Mouse (Mus musculus) brain, embryonic 14.5 days (tissue): ENCODE measurements around the gene Tenm2. TPM values are rescaled to one million over a fixed set of nuclear protein-coding genes. Genes with fewer than 3 reads are reported as not detected.

Source experiments
- DNase-seq: peaks from one replicate; pipeline ENCODE4 v3.0.0-alpha.2; 2011; ENCODE audit warnings: low read depth
- CTCF ChIP-seq: fragments of 200-500 bp; IDR thresholded peaks from 2 replicates; pipeline ENCODE4 v1.5.1; 2012; ENCODE audit warnings: inconsistent platforms, mild to moderate bottlenecking, moderate library complexity, borderline replicate concordance; ENCODE audit not compliant: insufficient read depth, insufficient read length; ENCODE audit errors: extremely low read depth
- POLR2A ChIP-seq: fragments of 200-500 bp; IDR thresholded peaks from 2 replicates; pipeline ENCODE4 v1.6.1; 2012; ENCODE audit warnings: mild to moderate bottlenecking, inconsistent platforms, borderline replicate concordance; ENCODE audit not compliant: poor library complexity, insufficient read depth, insufficient read length, severe bottlenecking; ENCODE audit errors: extremely low read depth
- polyA plus RNA-seq: library from polyadenylated mRNA; depleted of rRNA; stranded (reverse); fragments of >200 nt; gene quantifications from 2 replicates; pipeline ENCODE4 v1.2.3, GENCODE M21; 2012

The Tenm2 gene
- polyA plus RNA-seq, 1 experiment = 47.2 TPM

DNA sequence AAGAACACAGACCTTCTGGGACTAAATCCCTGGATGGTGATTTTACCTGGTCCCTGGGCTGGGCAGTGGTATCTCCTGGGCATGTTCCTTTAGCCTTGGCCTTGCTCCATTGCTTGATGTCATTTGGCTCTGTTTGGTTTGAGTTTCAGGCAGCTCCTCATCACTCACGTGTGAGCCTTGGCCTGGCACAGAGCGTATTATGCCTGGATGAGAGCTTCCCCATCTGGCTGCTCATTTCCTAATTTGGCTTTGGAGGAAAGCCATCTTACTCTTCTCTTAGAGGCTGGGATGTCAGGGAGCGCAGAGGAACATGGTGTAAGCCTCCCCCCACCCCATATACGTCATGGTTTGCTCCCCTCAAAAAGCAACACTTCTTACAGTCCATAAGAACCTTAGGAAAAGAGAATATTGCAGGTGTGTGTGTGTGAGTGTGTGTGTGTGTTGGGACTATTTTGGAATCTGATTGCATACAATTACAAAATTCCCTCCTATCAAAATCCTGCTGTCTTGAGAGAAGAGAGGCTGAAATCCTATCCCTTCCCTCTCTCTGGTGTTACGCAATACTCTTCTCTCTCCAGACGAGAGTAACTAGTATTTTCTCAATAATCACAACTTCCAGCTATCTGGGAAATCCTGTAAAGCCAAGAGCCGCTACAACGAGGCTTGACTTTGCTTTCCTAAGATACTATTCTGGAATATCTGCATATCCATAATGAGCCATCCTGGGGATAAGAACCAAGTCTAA lies 1162.5 kb downstream of the Tenm2 start:
- DNase-seq = peak; percentile 94
- TF ChIP-seq POLR2A (no peak), CTCF (no peak)

DNA sequence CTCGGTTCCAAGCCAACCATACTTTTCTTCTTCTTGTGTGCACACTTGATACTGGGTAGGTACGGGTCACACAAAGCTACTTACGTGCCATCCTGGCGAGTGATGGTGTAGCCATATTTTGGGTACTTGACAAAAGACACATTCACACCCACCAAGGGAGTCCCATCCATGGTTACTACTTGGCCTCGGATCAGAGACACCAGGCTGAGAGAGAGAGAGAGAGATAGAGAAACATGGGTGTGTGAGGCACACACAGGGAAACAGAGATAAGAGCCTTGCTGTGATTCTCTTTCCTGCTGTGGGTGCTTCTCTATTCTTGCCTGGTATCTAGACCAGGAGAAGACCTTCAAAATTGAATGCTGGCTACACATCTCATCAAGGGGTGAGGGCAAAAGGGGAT lies 1163.1 kb downstream of the Tenm2 start:
- TF ChIP-seq POLR2A (no peak), CTCF (no peak)
- DNase-seq = peak; percentile 50

DNA sequence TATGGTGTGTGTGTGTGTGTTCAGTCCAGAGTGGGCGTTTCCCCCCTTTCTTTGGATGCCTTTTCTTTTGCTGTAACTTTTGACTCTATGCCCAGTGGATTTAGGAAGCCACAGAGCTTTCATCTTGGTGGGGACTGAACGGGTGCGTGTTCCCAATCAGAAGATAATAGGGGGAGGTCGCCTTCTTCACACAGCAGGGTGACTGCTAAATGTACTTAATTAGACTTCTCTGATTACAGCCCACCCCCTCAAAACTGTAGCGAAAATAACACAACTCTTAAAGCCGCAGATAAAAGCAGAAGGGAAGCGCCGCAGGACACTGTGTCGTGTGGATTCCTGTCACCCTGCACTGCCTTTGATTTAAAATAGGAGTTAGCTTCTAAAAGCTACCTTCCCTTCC lies 1163.7 kb downstream of the Tenm2 start:
- peak; percentile 74 for DNase-seq
- no peak for TF ChIP-seq POLR2A
- no peak for TF ChIP-seq CTCF

DNA sequence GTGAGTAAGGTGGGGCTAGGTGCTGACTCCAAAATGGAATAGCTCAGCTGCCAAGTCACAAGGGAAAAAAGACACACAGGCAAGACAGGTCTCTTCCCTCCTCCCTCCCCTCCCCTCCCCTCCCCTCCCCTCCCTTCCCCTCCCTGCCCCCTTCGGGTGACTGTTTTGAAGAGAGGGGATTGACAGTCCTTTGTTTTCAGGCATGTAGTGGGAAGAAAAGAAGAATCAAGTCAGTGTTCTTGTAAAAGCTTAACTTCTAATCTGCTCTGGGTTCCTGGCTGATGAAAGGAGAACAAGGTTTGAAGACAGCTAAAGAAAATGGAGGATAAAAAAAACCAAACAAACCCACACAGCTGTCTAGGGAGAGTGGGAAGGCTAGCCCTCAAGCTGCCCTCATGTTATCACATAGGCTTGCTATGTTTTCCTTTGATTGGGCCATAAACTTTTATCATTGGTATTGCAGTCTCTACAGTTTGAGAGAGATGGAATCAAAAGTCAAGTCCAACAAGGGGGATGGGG lies 1176.4 kb downstream of the Tenm2 start:
- TF ChIP-seq POLR2A (no peak), CTCF (no peak)
- DNase-seq = no peak

DNA sequence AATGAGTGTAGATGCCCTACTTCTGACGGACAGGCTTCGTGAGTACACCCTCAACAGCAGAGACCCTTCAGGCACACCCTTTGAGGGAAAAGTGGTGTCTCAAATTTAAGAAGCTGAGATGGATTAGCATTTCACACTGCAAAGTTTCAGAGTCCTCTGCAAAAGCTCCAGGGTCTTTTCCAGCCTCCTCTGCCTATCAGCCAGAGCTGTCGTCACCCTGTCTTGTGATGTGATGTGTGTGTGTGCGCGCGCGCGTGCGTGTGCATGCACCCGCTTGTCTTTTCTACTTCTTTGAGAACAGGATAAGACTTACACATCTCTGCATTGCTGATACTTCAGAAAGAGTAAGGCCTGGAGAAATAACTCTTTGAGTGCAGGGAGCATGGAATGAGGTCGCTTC lies 1179.2 kb downstream of the Tenm2 start:
- DNase-seq = no peak
- TF ChIP-seq CTCF (no peak), POLR2A (no peak)

DNA sequence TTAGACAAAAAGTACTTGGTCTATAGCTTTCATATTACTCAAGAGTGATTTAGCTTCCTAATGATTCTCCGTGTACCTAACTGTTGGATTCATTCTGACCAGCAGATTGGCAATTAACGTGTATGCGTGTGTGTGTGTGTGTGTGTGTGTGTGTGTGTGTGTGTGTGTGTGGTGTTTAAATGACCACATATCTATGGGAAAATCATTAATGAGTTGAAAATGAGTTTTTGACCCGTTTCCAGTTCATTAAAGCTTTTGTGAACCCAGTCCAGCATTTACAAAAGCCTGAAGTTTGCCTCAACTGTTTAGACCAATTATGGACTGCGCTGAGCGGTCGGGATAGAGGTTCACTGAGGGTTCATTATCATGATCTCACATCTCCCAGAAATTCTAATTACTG lies 1181.4 kb downstream of the Tenm2 start:
- TF ChIP-seq POLR2A (no peak), CTCF (no peak)

DNA sequence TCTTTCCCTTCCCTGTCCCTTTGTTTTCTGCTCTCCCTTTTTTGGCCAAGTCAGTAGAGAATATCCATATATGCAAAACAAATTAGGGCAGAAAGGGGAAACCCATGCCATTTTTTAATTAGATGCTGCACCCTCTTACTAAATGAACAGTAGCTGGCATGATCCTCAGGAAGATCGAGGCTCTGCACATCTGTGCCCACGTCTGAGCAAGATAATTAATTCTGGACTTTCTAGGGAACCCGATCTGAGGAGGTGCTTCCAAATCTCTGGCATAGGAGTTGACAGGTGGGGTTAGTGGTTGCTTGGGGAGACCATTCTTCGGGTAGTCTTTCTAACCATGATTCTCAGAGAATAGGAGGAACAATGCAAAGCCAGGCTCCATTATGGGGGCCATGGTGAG lies 1182.3 kb downstream of the Tenm2 start:
- DNase-seq = peak; percentile 92
- TF ChIP-seq CTCF (no peak), POLR2A (no peak)

More for the DNA sequence above, 1181.4 kb downstream of the Tenm2 start:
- DNase-seq = peak; percentile 93

DNA sequence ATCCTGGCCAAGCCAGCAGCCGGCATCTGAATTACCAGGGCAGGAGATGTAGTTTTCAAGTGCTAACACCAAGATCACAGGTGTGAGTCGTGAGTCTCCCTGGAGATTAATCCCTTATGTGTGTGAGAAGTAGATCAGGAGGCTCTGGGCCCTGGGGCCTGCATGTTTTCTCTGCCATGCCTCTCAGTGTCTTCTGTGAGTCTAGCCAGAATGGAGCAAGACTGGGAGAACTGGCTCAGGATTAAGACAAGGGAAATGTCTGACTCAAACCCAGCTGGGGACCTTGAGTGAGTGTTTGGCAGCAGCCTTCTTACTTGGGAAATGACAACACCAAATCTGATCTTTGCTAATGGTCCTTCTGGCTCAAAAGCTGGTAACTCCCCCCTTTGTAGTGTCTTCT lies 1183.2 kb downstream of the Tenm2 start:
- TF ChIP-seq CTCF (no peak), POLR2A (no peak)
- peak; percentile 52 for DNase-seq

DNA sequence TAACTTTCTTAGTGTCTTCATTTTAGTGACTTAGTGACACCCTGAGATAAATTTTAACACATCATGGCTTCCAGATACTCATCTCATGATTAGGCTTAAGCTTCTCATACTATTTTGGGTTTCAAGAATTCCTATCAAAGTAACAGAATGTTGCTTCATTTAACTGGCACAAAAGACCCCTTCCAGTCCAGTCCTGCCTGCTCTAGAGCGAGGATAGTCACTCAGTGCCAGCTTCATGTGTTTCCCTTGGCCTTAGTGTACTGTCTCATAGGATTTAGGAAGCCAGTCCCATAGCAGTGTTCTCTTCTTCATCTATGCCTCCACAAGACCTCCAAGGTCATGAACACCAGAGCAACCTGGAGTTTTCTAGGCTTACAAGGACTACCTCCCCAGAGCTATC lies 1183.7 kb downstream of the Tenm2 start:
- no peak for DNase-seq
- TF ChIP-seq POLR2A (no peak), CTCF (no peak)

DNA sequence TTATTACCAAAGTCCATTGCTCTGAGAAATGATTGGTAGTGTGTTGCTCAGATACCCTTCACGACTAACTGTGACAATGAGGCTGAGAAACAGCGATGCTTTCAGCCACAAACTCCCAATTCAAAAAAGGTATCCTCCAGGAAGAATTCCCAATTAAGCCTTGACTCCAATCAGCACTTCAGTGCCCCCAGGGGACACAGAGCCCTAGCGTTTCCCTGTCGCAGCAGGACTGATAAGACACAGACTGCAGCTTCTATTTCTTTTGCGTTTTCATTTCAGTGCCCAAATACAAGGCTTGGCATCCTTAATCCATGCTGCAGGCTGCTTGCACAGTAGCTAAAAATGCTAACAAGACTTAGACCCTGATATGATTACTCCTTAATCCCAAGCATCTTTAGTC lies 1186.2 kb downstream of the Tenm2 start:
- no peak for TF ChIP-seq POLR2A
- TF ChIP-seq CTCF = no peak
- peak; percentile 73 for DNase-seq

DNA sequence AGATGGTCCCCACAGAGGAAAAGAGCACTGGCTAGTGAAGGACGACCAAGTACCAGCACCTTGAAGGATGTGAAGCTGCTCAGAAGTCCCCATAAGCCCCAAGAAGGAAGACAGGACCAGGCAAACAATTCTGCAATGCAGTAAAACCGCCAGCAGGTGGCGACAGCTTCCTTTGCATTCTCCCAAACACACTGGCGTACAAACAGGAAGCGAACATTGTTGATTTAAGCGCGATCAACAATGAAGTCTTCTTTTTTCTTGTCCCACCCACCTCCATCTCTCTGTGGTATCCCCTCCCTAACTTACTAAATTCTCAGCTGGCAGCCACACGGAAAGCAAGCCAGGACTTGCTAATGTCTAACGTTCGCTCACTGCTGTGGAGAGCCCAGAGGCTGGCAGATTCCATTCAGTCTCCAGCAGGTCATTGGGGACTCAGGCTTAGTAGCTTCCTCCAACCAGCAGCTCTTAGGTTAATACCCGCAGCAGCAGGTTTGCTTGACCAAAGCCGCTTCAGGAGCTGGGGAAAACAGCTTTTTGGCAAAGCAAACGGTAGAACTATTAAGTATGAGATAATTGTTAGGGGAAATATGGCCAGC lies 1190.0 kb downstream of the Tenm2 start:
- DNase-seq = peak; percentile 93
- peak; percentile 97 for TF ChIP-seq CTCF
- no peak for TF ChIP-seq POLR2A

DNA sequence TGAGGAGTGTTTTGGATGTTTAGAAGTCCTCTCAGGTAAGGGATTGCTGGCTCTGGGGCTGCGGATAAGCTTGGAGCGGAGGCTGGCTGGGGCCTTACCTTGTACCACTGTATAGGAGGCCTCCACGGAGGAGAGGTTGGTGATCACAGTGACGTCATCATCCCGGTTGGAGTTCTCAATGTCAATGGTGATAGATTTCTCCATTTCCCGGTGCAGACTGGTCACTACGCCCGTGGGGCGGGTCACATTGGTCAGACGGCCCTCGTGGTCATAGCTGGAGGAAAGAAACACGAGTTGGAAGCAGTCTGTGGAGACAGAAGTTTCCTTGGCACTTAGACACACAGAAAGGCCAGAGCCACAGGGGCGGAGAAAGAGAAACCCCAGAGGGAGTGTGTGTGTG lies 1194.4 kb downstream of the Tenm2 start:
- TF ChIP-seq CTCF = no peak
- no peak for TF ChIP-seq POLR2A

More for the DNA sequence above, 1194.4 kb downstream of the Tenm2 start:
- no peak for DNase-seq
